Mouse (Mus musculus) heart, postnatal 0 days (tissue): ENCODE data around the gene Ccnb1.

Experiments used
- CTCF ChIP-seq: IDR thresholded peaks from 2 replicates; pipeline ENCODE4 v1.5.1; 2016; ENCODE audit warnings: antibody characterized with exemption, control low read depth, low read depth
- EP300 ChIP-seq: IDR thresholded peaks from 2 replicates; pipeline ENCODE4 v1.6.1; 2016; ENCODE audit warnings: antibody characterized with exemption, low read depth

DNA sequence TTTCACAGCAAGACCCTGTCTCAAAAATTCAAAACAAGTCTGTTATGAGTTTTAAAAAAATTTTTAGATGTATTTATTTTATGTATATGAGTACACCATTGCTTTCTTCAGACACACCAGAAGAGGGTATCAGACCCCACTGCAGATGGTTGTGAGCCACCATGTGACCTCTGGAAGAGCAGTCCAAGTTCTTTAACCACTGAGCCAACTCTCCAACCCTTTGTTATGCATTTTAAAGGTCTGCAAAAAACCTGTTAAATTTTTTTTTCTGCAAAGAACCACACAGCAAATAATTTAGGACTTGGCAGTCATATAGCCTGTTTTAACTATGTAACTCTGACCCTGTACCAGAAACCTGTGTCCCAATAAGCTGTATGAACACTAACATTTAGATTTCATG, 11.7 kb downstream of the Ccnb1 start:
- TF ChIP-seq CTCF (no peak), EP300 (no peak)
